Mouse (Mus musculus) embryonic facial prominence, embryonic 14.5 days (tissue): ENCODE measurements around the gene Aldh4a1. TPM values are rescaled to one million over a fixed set of nuclear protein-coding genes. Genes with fewer than 3 reads are reported as not detected.

ENCODE experiments used
- ATAC-seq: fragments of 200-750 bp; cut with Nextera tagmentation; 2 replicates; pipeline ENCODE4 v1.8.0; 2017; ENCODE audit warnings: low read depth, moderate number of reproducible peaks, moderate TSS enrichment
- DNase-seq: peaks from one replicate; pipeline ENCODE4 v3.0.0-alpha.2; 2015; ENCODE audit warnings: low spot score
- H3K27ac ChIP-seq: fragments of 300-500 bp; sonication (generic); replicated peaks from 2 replicates; pipeline ENCODE4 v1.5.1; 2014; ENCODE audit warnings: low read depth, mild to moderate bottlenecking, low read length, moderate library complexity
- H3K27me3 ChIP-seq: fragments of 300-500 bp; sonication (generic); replicated peaks from 2 replicates; pipeline ENCODE4 v1.6.1; 2014; ENCODE audit warnings: low read length; ENCODE audit not compliant: control insufficient read depth, insufficient read depth
- H3K36me3 ChIP-seq: fragments of 300-500 bp; sonication (generic); 2 replicates; pipeline ENCODE4 v1.6.1; 2014; ENCODE audit warnings: low read length, mixed read lengths; ENCODE audit not compliant: control insufficient read depth, insufficient read depth
- H3K4me1 ChIP-seq: fragments of 300-500 bp; sonication (generic); 2 replicates; pipeline ENCODE4 v1.6.1; 2014; ENCODE audit warnings: antibody characterized with exemption, low read length; ENCODE audit not compliant: control insufficient read depth, insufficient read depth
- H3K4me2 ChIP-seq: fragments of 300-500 bp; sonication (generic); 2 replicates; pipeline ENCODE4 v1.6.1; 2014; ENCODE audit warnings: low read depth, mild to moderate bottlenecking, low read length, moderate library complexity, mixed read lengths
- H3K4me3 ChIP-seq: fragments of 300-500 bp; sonication (generic); 2 replicates; pipeline ENCODE4 v1.5.1; 2014; ENCODE audit warnings: low read depth, mild to moderate bottlenecking, low read length
- H3K9ac ChIP-seq: fragments of 300-500 bp; sonication (generic); 2 replicates; pipeline ENCODE4 v1.6.1; 2014; ENCODE audit warnings: low read depth, mild to moderate bottlenecking, low read length, moderate library complexity, mixed read lengths
- H3K9me3 ChIP-seq: fragments of 300-500 bp; sonication (generic); 2 replicates; pipeline ENCODE4 v1.6.1; 2016; ENCODE audit warnings: low read length; ENCODE audit not compliant: control insufficient read depth
- whole genome bisulfite sequencing: fragments of 180-500 bp; shearing (Covaris S2); extraction: QIAGEN DNeasy Blood & Tissue Kit; methylation state at CpG from one replicate; pipeline ENCODE4 v1.1.7; 2014; 5-methylcytosine and 5-hydroxymethylcytosine counted together
- polyA plus RNA-seq: library from polyadenylated mRNA; unstranded; fragments of >200 nt; fragmentation: Nextera tagmentation; extraction: Ambion mirVana; gene quantifications from 2 replicates; pipeline ENCODE4 v1.2.1, GENCODE M21; 2014

The Aldh4a1 gene
- polyA plus RNA-seq, 1 experiment from 2014 or later: 21.1 TPM

DNA sequence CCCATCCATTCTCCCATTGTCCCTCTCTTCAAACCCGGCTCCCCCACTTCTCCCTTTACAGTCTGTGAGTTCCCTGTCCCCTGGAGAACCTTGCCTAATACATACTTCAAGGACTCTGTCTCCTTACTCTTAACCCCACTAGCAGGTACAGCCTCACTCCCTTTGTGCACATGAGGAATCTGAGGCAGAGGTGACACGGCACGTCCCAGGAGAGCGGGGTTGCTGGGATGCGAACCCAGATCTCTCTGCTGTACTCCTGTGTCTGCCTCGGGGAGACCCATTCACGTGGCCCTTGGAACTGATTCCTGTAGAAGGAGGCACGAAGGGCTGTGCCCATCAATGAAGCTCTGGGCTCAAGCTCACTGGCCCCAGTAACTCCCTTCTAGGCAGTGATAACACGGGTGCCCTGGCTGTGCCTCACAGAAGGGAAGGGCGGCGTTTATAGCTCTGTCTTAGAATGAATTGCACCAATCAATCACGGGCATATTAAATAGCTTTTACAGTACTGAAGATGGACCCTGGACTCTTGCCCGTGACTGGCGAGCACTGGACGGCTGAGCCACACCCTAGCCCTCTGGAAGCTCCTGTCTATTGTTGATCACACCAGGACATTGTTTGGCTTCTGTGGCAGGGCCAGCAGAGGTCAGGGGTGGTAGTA, 27.5 kb downstream of the Aldh4a1 start:
- no peaks in the 10 kb centered on the region for H3K27me3 ChIP-seq
- no peaks in the 10 kb centered on the region for H3K9me3 ChIP-seq
- H3K36me3 ChIP-seq: peaks cover 24% of the 10 kb centered on the region
- H3K4me2 ChIP-seq: no peak overlapping the region
- DNase-seq (no peak), ATAC-seq (no peak)
- H3K9ac ChIP-seq: no peak overlapping the region
- H3K4me3 ChIP-seq: no peak overlapping the region
- no peaks in the 10 kb centered on the region for H3K4me1 ChIP-seq
- no peak overlapping the region for H3K27ac ChIP-seq
- 80% methylated on average over 15 of the region's 15 CpGs for WGBS

DNA sequence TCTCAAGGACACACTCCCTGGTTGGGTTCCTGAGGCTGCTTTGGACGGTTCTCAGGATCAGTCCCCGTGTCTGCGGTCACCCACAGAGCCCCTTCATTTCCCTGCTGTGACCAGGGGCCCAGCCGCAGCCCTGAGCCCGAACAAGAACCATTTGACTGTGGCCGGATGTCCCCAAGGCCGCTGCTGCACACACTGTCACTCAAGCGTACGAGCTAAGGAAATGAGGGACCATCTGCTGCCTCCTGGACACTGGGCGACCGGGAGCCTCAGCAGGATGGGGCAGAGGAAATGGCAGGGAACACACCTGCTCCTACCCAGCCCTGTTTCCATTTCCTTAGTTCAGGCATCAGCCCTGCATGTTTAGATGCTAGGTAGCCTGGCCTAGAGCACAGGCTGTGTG, 28.2 kb downstream of the Aldh4a1 start:
- Histone ChIP-seq H3K4me3 (no peak overlapping the region), H3K9ac (no peak overlapping the region), H3K36me3 (peaks cover 17% of the 10 kb centered on the region), H3K9me3 (no peaks in the 10 kb centered on the region), H3K27me3 (no peaks in the 10 kb centered on the region), H3K27ac (no peak overlapping the region), H3K4me2 (no peak overlapping the region), H3K4me1 (no peaks in the 10 kb centered on the region)
- no peak for ATAC-seq
- WGBS: 69% methylated on average over 11 of the region's 11 CpGs
- DNase-seq: no peak

DNA sequence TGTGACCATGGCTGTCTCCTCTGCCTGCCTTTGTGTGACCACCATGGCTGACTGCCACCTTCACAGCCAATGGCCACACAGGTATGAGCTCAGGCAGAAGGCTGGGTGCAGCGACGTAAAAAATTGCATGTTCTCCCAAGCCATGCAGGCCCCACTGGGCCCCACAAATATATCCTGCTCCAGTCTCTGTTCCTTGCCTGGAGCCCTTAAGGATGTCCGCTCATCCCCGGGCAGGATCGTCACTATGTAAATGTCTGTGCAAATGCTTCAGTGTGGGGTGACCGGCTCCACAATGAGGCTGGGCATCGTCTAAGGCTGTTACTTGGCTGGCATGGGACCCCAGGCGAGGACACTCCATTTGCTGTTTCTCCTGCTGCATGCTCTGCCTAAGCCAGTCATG, 30.6 kb downstream of the Aldh4a1 start, which contains the start of gene Tas1r2:
TSS of gene Tas1r2 (plus strand) at position 301 of the 400 bp plus-strand sequence.
- ATAC-seq (no peak), DNase-seq (no peak)
- Histone ChIP-seq H3K4me3 (no peak within 1 kb of the TSS), H3K27me3 (no peaks in the 10 kb centered on the region), H3K9me3 (no peaks in the 10 kb centered on the region), H3K4me2 (no peak within 1 kb of the TSS), H3K9ac (no peak within 1 kb of the TSS), H3K36me3 (peaks cover 4% of the 10 kb centered on the region; the same call in 1 of the 2 replicates), H3K4me1 (no peaks in the 10 kb centered on the region), H3K27ac (no peak within 1 kb of the TSS)
- 93% methylated on average over 8 of the region's 8 CpGs for WGBS

DNA sequence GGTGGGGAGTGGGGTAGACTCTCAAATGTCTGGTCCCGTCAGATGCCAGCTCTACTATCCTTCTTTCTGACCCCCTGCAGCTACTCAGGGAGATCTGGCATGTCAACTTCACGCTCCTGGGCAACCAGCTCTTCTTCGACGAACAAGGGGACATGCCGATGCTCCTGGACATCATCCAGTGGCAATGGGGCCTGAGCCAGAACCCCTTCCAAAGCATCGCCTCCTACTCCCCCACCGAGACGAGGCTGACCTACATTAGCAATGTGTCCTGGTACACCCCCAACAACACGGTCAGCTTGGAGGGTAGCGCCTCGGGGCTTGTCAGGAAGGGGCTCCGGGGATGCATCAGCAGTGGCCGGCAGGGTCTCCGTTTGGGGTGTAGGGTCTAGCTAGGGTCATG, 39.2 kb downstream of the Aldh4a1 start:
- WGBS: 82% methylated on average over 13 of the region's 14 CpGs
- H3K9ac ChIP-seq: no peak overlapping the region
- no peaks in the 10 kb centered on the region for H3K36me3 ChIP-seq
- ATAC-seq (no peak), DNase-seq (no peak)
- no peaks in the 10 kb centered on the region for H3K27me3 ChIP-seq
- no peaks in the 10 kb centered on the region for H3K4me1 ChIP-seq
- no peaks in the 10 kb centered on the region for H3K9me3 ChIP-seq
- H3K27ac ChIP-seq: no peak overlapping the region
- no peak overlapping the region for H3K4me2 ChIP-seq
- H3K4me3 ChIP-seq: no peak overlapping the region

DNA sequence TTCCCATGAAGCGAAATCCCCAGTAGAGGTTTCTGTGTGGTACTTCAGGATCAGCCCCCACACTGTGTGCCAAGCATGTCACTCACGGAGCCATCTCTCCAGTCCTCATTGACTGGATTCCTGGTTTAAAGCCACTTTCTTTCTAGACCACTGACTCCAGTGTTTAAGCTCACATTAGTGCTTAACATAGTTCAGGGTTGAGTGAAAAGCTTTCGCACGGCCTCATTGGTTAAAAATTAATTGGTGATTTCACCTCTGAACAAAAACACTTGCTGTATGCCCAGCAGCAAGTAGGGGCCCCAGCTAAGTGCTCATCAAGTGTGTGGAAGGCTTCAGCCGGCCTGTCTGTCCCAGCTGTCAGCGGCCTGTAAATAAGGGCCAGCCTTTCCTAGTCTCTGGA, 45.0 kb downstream of the Aldh4a1 start:
- ATAC-seq (no peak), DNase-seq (no peak)
- H3K27me3 ChIP-seq: no peaks in the 10 kb centered on the region
- no peak overlapping the region for H3K9ac ChIP-seq
- no peak overlapping the region for H3K4me3 ChIP-seq
- H3K4me1 ChIP-seq: no peaks in the 10 kb centered on the region
- no peaks in the 10 kb centered on the region for H3K36me3 ChIP-seq
- WGBS: 69% methylated on average over 6 of the region's 6 CpGs
- no peak overlapping the region for H3K27ac ChIP-seq
- no peak overlapping the region for H3K4me2 ChIP-seq
- no peaks in the 10 kb centered on the region for H3K9me3 ChIP-seq

DNA sequence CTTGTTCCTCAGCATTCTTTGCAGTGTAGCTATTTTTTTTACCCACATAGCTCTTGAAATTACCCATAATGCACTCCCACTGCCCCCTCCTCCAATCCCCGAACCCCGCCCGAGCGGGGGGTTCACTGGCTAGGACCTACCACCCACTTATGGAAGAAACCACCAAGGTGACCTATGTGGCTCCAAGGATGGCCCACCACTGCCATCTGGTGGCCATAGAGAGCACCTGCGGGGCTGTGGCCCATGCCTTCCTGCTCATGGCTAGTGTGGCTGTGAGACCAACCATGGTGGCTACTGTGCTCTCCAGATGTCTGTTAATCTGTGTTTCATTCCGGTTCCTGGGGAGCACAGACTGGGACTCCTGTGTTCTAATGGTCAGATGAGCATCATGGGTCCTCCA, 47.2 kb downstream of the Aldh4a1 start:
- peak; percentile 56 for DNase-seq
- no peak for ATAC-seq
- no peak overlapping the region for H3K4me3 ChIP-seq
- H3K4me1 ChIP-seq: no peaks in the 10 kb centered on the region
- no peak overlapping the region for H3K4me2 ChIP-seq
- H3K27me3 ChIP-seq: no peaks in the 10 kb centered on the region
- no peaks in the 10 kb centered on the region for H3K36me3 ChIP-seq
- H3K9ac ChIP-seq: no peak overlapping the region
- 20% methylated on average over 6 of the region's 6 CpGs for WGBS
- H3K9me3 ChIP-seq: no peaks in the 10 kb centered on the region
- H3K27ac ChIP-seq: no peak overlapping the region

DNA sequence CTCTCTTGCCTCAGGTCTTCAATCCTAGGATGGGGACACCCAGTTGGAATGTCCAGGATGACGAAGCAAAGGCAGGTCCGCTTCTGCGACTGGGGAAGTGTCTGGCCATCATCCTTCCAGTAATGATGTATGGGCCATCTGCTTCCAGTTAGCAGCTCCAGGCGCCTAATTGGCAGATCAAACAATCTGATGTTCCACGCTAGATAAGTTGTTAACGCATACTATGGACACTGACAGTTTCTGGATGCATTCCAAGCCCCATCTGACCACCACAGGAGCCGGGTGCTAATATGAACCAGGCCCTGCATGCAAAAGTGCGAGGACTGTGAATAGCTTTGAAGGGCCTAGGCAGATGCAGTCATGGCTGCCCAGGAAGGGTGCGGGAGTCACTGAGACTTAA, 53.0 kb downstream of the Aldh4a1 start:
- 36% methylated on average over 9 of the region's 9 CpGs for WGBS

DNA sequence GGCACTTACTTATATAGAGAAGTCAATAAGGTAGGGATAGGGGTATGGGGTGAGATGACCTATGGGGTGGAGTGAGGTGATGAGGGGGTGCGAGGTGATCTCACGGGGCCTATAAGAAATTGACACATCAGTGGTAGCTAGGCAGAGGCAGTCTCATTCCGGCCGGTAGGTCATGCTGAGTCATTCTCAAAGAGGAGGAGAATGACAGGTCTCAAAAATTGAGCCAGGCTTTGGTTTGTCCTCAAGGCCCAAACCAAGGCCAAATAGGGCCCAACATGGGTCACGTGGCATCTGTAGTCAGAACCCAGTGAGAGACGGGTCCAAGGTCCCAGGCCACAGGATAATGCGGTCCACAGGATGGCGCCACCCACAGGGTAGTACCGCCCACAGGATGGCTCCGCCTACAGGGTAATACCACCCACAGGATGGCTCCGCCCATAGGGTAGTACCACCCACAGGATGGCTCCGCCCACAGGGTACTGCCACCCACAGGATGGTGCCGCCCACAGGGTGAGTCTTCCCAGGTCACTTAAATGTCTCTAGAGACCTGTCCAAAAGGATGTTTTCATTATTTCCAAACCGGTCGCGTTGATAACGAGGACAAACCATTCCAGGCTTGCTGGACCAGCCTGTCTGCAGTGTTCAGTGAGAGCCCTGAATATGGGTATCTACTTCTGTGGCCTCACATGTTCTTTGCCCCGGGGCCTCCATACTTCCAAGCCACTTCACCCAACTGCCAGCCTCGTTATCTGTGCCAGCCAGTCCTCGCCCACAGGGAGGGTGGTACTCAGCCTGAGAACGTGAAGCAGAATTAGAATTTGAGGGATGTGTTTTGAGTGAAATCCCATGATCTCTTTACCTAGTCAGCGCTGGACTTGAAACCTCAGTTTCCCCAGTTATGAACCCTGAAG, 61.3 kb downstream of the Aldh4a1 start:
- Histone ChIP-seq H3K27me3 (no peaks in the 10 kb centered on the region), H3K9ac (no peak overlapping the region), H3K9me3 (peaks cover 14% of the 10 kb centered on the region; the same call in 1 of the 2 replicates), H3K4me3 (no peak overlapping the region), H3K36me3 (no peaks in the 10 kb centered on the region), H3K4me1 (no peaks in the 10 kb centered on the region), H3K4me2 (no peak overlapping the region), H3K27ac (no peak overlapping the region)
- ATAC-seq (no peak), DNase-seq (no peak)
- WGBS: 75% methylated on average over 20 of the region's 22 CpGs

More for the DNA sequence above, 53.0 kb downstream of the Aldh4a1 start:
- H3K9ac ChIP-seq: no peak overlapping the region
- H3K27me3 ChIP-seq: no peaks in the 10 kb centered on the region
- H3K27ac ChIP-seq: no peak overlapping the region
- no peak for ATAC-seq
- no peaks in the 10 kb centered on the region for H3K4me1 ChIP-seq
- H3K36me3 ChIP-seq: no peaks in the 10 kb centered on the region
- DNase-seq: peak; percentile 72
- peaks cover 12% of the 10 kb centered on the region for H3K9me3 ChIP-seq
- H3K4me2 ChIP-seq: no peak overlapping the region
- no peak overlapping the region for H3K4me3 ChIP-seq
